In the genomic region with DNA sequence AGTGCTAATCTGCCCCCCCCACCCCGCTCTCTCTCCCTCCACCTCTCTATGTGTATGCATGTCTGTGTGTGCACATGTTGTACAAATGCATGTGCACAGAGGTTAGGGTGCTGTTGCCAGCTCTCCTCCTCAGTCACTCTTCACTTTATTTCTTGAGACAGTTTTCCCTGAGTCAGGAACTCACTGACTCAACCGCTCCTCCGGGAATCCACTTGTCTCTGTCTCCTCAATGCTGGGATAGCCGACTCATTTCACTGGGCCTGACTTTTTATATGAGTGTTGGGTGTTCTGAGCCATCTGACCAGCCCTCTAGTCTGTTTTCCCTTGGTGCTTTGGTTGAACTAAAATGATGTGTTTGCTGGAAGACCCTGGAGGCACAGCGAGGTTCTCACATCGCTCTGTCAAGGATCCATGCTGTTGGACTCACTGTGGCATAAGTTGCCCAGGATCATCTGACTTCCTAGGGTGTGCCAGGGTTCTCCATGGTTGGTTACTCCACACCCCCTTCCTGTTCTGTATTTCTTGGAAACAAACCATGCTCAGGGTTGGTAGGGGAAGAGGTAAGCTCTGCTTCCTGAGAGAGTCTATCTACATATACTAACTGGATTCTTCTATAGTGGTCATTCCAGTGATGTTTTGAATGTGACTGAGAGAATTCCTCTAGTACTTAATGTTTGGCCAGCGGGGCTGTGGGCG, we compare ENCODE assay signal across 25 mouse cellular contexts.
A peak's percentile ranks its signal among the peaks of the same experiment; 100 is the strongest.
DNase-seq lines count a peak whose midpoint lies in the region; ATAC-seq lines count a peak whose summit lies in the region.
"Had no signal": no experiment of that assay in that cellular context is flagged by ENCODE, and none has a peak within 500 bp of the region (broad histone marks: within the 10 kb centered on the region; RNA-seq: fewer than 3 reads in every experiment).

No protein-coding gene starts in this region.

- DNase-seq in forebrain, embryonic 11.5 days (ENCODE audit: low spot score): peak; percentile 42
- DNase-seq in lung, postnatal 10 days: no peak
- DNase-seq in left cerebral cortex, postnatal 10 days (ENCODE audit: extremely low spot score in 1 of 2, low spot score in 2 of 2): no peak
- DNase-seq in left cerebral cortex, adult 18-20 months (ENCODE audit: low spot score in 2 of 2): no peak
- DNase-seq: adrenal gland, adult 2 months; cerebellum, adult 18-20 months; cerebellum, postnatal 36 days; forebrain, postnatal 0 days; gastrocnemius, postnatal 25 days; heart, adult 2 months; heart, postnatal 4 days; thymus, adult 2 months; thymus, postnatal 4 days had no signal

- no peaks in the 10 kb centered on the region for H3K9me3 ChIP-seq in forebrain, embryonic 11.5 days (ENCODE audit: control insufficient read depth, low read length)
- H3K9me3 ChIP-seq in forebrain, embryonic 13.5 days (replicated peaks): no peaks in the 10 kb centered on the region
- no peaks in the 10 kb centered on the region for H3K9me3 ChIP-seq in lung, embryonic 16.5 days (ENCODE audit: control insufficient read depth, low read length)
- H3K9me3 ChIP-seq: embryonic facial prominence, embryonic 15.5 days; hindbrain, embryonic 15.5 days; limb, embryonic 13.5 days; liver, embryonic 12.5 days; midbrain, embryonic 13.5 days had no signal

- intact Hi-C loops in left cerebral cortex, postnatal 10 days (cut with DNase I): no loop called here

- no peaks in the 10 kb centered on the region for H3K27me3 ChIP-seq in forebrain, embryonic 11.5 days (ENCODE audit: control insufficient read depth, insufficient read depth, low read length)
- H3K27me3 ChIP-seq in forebrain, embryonic 13.5 days: no peaks in the 10 kb centered on the region
- H3K27me3 ChIP-seq in lung, embryonic 16.5 days (ENCODE audit: control insufficient read depth, insufficient read depth, low read depth, low read length): no peaks in the 10 kb centered on the region
- H3K27me3 ChIP-seq: embryonic facial prominence, embryonic 15.5 days; hindbrain, embryonic 15.5 days; midbrain, embryonic 13.5 days had no signal

- H3K4me3 ChIP-seq in forebrain, embryonic 11.5 days (ENCODE audit: low read depth, low read length): no peak overlapping the region
- no peak overlapping the region for H3K4me3 ChIP-seq in forebrain, embryonic 13.5 days
- H3K4me3 ChIP-seq in lung, embryonic 16.5 days (ENCODE audit: low read length): no peak overlapping the region
- H3K4me3 ChIP-seq in brown adipose tissue, adult 24 weeks (ENCODE audit: insufficient read depth, low read depth, low read length): no peak overlapping the region
- H3K4me3 ChIP-seq: embryonic facial prominence, embryonic 15.5 days; heart, adult 2 months; hindbrain, embryonic 15.5 days; limb, embryonic 13.5 days; liver, embryonic 12.5 days; midbrain, embryonic 13.5 days had no signal

- H3K4me2 ChIP-seq in forebrain, embryonic 11.5 days (ENCODE audit: low read depth, low read length, severe bottlenecking): no peak overlapping the region
- H3K4me2 ChIP-seq in forebrain, embryonic 13.5 days: no peak overlapping the region
- no peak overlapping the region for H3K4me2 ChIP-seq in lung, embryonic 16.5 days (ENCODE audit: low read depth, low read length)
- H3K4me2 ChIP-seq: embryonic facial prominence, embryonic 15.5 days; hindbrain, embryonic 15.5 days; limb, embryonic 13.5 days; liver, embryonic 12.5 days; midbrain, embryonic 13.5 days had no signal

- no peaks in the 10 kb centered on the region for H3K36me3 ChIP-seq in forebrain, embryonic 11.5 days (ENCODE audit: control insufficient read depth, insufficient read depth, low read length)
- H3K36me3 ChIP-seq in forebrain, embryonic 13.5 days (ENCODE audit: poor library complexity, severe bottlenecking): no peaks in the 10 kb centered on the region
- no peaks in the 10 kb centered on the region for H3K36me3 ChIP-seq in lung, embryonic 16.5 days (ENCODE audit: control insufficient read depth, insufficient read depth, low read length)
- H3K36me3 ChIP-seq: embryonic facial prominence, embryonic 15.5 days; hindbrain, embryonic 15.5 days; limb, embryonic 13.5 days; liver, embryonic 12.5 days; midbrain, embryonic 13.5 days had no signal

- 92% methylated on average over 8 of the region's 8 CpGs for WGBS in forebrain, embryonic 11.5 days
- 92% methylated on average over 8 of the region's 8 CpGs for WGBS in forebrain, embryonic 13.5 days
- WGBS in lung, embryonic 16.5 days: 75% methylated on average over 8 of the region's 8 CpGs

- no peak overlapping the region for H3K27ac ChIP-seq in forebrain, embryonic 11.5 days (ENCODE audit: low read depth, low read length)
- no peak overlapping the region for H3K27ac ChIP-seq in forebrain, embryonic 13.5 days
- no peak overlapping the region for H3K27ac ChIP-seq in lung, embryonic 16.5 days (ENCODE audit: low read length)
- H3K27ac ChIP-seq in brown adipose tissue, adult 24 weeks (replicated peaks; ENCODE audit: low read depth, low read length): 0 out of 2 replicates have a peak overlapping the region, but pooled peaks have one; percentile 34
- H3K27ac ChIP-seq: embryonic facial prominence, embryonic 15.5 days; heart, adult 2 months; hindbrain, embryonic 15.5 days; kidney, postnatal 0 days; limb, embryonic 13.5 days; liver, embryonic 12.5 days; midbrain, embryonic 13.5 days; stomach, postnatal 0 days had no signal

- ATAC-seq in forebrain, embryonic 11.5 days (replicated peaks; ENCODE audit: low FRiP score): no peak
- no peak for ATAC-seq in forebrain, embryonic 13.5 days
- 0 out of 2 replicates have a peak, but pooled peaks have one; percentile 23 for ATAC-seq in lung, embryonic 16.5 days (ENCODE audit: low read depth)
- ATAC-seq in megakaryocyte progenitor cell, adult 5-6 weeks (replicated peaks; ENCODE audit: poor library complexity): peak; percentile 54
- ATAC-seq: CD4-positive, CD25-positive, alpha-beta regulatory T cell, adult 4 months; forebrain, postnatal 0 days; liver, embryonic 12.5 days; midbrain, embryonic 13.5 days had no signal

- peaks cover 5% of the 10 kb centered on the region; the same call in 1 of the 2 replicates for H3K4me1 ChIP-seq in forebrain, embryonic 11.5 days (replicated peaks; ENCODE audit: control insufficient read depth, insufficient read depth, low read length)
- peaks cover 10% of the 10 kb centered on the region for H3K4me1 ChIP-seq in forebrain, embryonic 13.5 days
- peaks cover 8% of the 10 kb centered on the region; the same call in 1 of the 2 replicates for H3K4me1 ChIP-seq in lung, embryonic 16.5 days (replicated peaks; ENCODE audit: control insufficient read depth, insufficient read depth, low read length)
- peaks cover 10% of the 10 kb centered on the region; the same call in 1 of the 2 replicates for H3K4me1 ChIP-seq in brown adipose tissue, adult 24 weeks (ENCODE audit: control insufficient read depth, insufficient read depth, insufficient read length, low read length)
- H3K4me1 ChIP-seq: liver, embryonic 12.5 days had no signal

- H3K9ac ChIP-seq in forebrain, embryonic 11.5 days (ENCODE audit: low read length): no peak overlapping the region
- no peak overlapping the region for H3K9ac ChIP-seq in forebrain, embryonic 13.5 days
- H3K9ac ChIP-seq in lung, embryonic 16.5 days (ENCODE audit: low read length): no peak overlapping the region
- H3K9ac ChIP-seq: embryonic facial prominence, embryonic 15.5 days; forebrain, postnatal 0 days; hindbrain, embryonic 15.5 days; limb, embryonic 13.5 days; liver, embryonic 12.5 days; midbrain, embryonic 13.5 days had no signal

Comparison
In these comparisons a context has a peak if more than half of its experiments do, and no peak if none do; other contexts are left out.
1. ATAC-seq: peak in lung, embryonic 16.5 days (single experiment) and megakaryocyte progenitor cell, adult 5-6 weeks (single experiment); none in forebrain, embryonic 11.5 days (single experiment) and forebrain, embryonic 13.5 days (single experiment).